Mouse (Mus musculus) liver, embryonic 14.5 days (tissue): ENCODE measurements at regions not wholly inside any gene's neighbourhood (a gene's known extent, or its start where the extent isn't known, plus 50 kb on each side); places are given as distances from the start of the nearest gene placed in this dataset.

Experiments used
- CTCF ChIP-seq: IDR thresholded peaks from 2 replicates; pipeline ENCODE4 v1.5.1; 2016; ENCODE audit warnings: antibody characterized with exemption, low read depth, control low read depth
- EP300 ChIP-seq: IDR thresholded peaks from 2 replicates; pipeline ENCODE4 v1.6.1; 2016; ENCODE audit warnings: antibody characterized with exemption, low read depth

GRCm38 (mm10) chr6:5624085-5624484 is 101.4 kb upstream of the Dync1i1 start:
- TF ChIP-seq CTCF = no peak
- no peak for TF ChIP-seq EP300
